Mouse (Mus musculus) ES-CJ7 (cell line): ENCODE measurements around the gene Spata19.

Source experiments
- DNase-seq: peaks from one replicate; pipeline ENCODE4 v3.0.0; 2011; ENCODE audit warnings: low read depth, low spot score

Gene Spata19

DNA sequence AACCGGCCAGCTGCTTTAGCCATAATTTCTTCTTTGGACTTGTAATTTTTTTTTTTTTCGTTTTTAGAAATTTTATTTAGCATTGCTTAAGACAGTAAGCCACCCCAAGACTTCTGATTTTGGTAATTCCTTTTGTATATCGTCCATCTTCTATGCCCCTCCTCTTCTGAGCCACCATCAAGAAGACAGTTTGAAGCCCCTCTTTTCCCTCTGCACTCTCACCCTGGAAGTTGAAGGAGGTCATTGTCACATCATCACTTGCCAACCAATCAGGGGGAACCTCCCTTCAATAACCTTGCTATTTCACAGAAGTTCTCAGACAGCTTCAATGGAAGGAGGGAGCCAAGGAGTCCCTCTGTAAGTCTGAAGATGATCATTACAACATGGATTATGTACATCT is at the start of gene Spata19:
Spata19 (plus strand) TSS at position 301 of the 400 bp plus-strand sequence.
- DNase-seq = no peak

- DNase-seq = no peak
These were observed 43.5 kb upstream of the Spata19 start for GRCm38 (mm10) chr9:27353082-27353481.

DNA sequence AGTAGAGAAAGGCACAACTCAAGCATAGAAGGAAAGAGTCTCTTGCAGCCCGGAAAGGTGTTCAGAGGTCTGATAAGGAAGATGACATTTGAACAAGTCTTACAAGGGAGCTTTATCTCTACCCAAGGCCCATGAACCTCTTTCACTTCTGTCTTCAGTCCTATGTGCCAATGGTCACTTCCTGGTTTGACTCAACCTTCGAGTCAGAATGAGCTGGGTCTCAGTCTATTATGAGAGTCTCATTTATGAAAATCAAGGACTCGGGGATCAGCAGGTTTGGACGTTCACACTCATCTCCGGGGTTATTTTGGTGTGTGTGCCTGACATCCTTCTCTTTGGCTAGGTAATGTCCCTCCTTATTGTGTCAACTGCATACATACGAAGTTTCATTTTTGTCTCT is 38.7 kb upstream of the Spata19 start:
- DNase-seq = no peak

GRCm38 (mm10) chr9:27367231-27367630 is 29.4 kb upstream of the Spata19 start:
- peak; percentile 30 for DNase-seq

DNA sequence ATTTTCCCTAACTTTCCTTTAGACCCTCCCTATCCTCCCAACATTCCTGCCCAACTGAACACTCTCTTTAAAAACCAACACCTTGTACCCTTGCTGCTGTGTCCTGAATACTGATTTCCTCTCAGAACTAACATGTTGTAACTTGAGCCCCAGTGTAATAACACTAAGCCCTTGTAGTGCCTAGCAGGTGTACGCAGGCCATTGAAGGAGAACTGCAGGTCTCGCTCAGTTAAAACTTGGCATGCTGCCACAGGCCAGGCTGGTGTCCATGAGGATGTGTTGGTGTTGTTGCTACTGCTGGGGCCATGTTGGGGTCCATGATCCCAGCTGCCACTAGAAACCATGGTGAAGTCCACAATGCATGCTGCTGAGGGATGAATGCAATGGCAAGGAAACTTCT is 27.5 kb upstream of the Spata19 start:
- DNase-seq = no peak

- DNase-seq = no peak
These were observed 20.9 kb upstream of the Spata19 start for GRCm38 (mm10) chr9:27375746-27376145.

- DNase-seq = no peak
These were observed 9.6 kb upstream of the Spata19 start for GRCm38 (mm10) chr9:27386951-27387350.

- no peak for DNase-seq
These were observed 4.6 kb downstream of the Spata19 start for GRCm38 (mm10) chr9:27401169-27401568.

DNA sequence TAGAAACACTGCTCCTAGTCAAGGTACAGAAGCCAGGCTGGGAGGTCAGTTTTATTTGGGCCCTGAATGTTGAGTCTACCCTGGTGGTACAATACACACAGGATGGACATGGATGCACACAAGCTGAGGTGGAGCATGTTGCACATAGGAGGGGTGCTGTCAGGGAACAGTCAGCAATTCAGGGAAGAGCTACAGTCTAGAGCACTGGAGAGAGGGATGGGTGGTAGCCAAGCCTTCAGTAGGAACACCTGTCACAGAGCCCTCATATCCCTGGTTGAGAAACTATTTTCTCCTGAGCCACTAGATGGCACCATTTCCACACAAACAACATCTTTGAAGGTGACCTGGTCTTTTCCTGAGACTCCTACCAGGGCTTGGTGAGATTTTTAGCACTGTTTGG is 13.1 kb downstream of the Spata19 start:
- DNase-seq = peak; percentile 71

GRCm38 (mm10) chr9:27414058-27414460 is 17.5 kb downstream of the Spata19 start:
- peak; percentile 75 for DNase-seq

GRCm38 (mm10) chr9:27424511-27424910 is 27.9 kb downstream of the Spata19 start:
- no peak for DNase-seq

- DNase-seq = no peak
These were observed 32.0 kb downstream of the Spata19 start for GRCm38 (mm10) chr9:27428552-27428951.

DNA sequence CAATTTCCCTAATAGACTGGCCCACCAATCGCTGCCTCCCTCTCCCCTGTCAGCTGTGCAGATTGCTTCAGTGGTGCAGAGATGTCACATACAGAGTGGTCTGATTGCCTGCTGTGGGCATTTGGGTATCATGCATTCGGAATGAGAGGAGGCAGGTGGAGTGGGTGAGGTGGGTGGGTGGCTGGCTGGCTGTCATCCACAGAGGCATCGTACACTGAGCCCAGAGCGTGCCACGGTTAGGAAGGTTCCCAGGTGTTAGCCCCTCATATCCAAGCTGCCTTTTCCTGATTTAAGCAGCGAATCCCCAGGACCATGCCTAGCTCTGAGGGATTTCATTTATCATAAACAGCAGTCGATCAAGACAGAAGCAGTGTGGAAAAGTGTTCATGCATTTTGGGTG is 36.7 kb downstream of the Spata19 start:
- no peak for DNase-seq

DNA sequence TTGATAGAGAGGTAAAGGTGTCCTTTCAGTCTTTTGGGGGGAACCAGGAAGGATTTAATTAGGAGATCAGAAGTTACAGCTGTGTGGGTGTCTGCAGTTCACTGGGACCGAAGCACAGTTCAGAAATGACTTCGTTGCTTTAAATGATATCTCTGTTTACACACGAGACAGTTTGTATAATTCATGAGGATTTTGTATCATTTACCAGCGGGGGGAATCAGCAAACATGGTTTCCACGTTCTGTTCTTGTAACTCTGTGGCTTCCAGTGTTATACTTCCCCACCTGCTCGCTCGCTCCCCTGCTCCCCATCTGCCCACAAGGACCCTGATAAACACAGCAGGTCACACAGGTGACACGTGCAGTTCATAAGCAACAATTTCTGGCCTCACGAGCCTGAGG is 39.3 kb downstream of the Spata19 start:
- no peak for DNase-seq

DNA sequence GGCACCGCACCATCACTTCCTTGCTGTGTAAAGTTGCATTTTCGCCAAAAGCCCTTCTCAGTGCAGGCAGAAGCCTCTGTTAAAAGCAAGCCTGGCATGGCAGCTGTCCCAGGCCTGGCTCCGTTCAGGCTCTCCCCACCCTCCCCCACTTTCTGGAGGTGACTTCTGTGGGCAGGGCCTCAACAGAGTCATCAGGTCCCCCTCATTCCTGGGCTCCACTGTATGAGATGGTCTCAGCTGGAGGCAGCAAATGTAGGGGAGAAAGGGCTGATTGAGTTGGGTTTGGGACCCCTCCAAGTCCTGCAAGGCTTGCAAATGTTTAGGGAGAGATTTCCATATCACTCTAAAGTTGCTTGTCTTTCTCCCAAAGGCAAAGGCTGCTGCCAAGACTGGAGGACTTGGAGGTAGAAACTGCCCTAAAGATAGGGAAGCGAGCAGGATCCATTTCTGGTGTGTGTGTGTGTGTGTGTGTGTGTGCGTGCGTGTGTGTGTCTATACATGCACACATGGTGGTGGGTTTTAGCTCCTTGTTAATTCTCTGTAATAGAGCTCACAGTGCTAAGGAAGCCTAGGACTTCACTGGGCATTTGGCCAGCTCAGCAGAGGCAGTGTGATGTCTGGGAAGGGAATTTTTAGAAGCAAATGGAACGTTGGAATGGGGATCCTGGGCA is 40.9 kb downstream of the Spata19 start:
- no peak for DNase-seq

GRCm38 (mm10) chr9:27449780-27450422 is 53.3 kb downstream of the Spata19 start:
- no peak for DNase-seq
